Mouse (Mus musculus): ENCODE data around the gene C130050O18Rik. TPM values are rescaled to one million over a fixed set of nuclear protein-coding genes. Genes with fewer than 3 reads are reported as not detected.

C130050O18Rik gene
- polyA plus RNA-seq, 1 experiment from 2014 or later = 0.56 TPM

DNA sequence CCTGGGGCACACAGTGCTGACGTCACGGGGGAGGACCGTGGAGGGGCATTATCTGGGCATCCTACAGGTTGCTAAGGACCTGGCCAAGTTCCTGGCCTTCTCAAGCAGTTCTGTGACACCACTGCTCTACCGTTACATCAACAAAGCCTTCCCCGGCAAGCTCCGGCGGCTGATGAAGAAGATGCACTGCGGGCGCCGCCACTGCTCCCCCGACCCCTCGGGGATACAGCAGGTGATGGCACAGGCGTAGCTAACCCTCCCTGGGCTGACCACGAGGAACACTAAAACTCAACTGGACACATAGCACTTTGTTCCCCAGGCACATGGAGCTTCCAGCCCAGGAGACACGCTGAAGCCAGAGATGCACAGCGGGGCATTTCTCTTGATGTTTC lies 11.9 kb upstream of the C130050O18Rik start:
- Histone ChIP-seq H3K27me3 (ENCODE audit: low read depth, poor library complexity, severe bottlenecking) (no peaks in the 10 kb centered on the region), H3K27ac (peak overlapping the region; percentile 17; the same call in 1 of the 2 replicates), H3K9me3 (replicated peaks) (no peaks in the 10 kb centered on the region), H3K4me3 (no peak overlapping the region), H3K4me1 (peaks cover 49% of the 10 kb centered on the region), H3K36me3 (peaks cover 6% of the 10 kb centered on the region; the same call in 1 of the 2 replicates)
- 95% methylated on average over 16 of the region's 16 CpGs for WGBS
- DNase-seq (ENCODE audit: low spot score) = no peak

DNA sequence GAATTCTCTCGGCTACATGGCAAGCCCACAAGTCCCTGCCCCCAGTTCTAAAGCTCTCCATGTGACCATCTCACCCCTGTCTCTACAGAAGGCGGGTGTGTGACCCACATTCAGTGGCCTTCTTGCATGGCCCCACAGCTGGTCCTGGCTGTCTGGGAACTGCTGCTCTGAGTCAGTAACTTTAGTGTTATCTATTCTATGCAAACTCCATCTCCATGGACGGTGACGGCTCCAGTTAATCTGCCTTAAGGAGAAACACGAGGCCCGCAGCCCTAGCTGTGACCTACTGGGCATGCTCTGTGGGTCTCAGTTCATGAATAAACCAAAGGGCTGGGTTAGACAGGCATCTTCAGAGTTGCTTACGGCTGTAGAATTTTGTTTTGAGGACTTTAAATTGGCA lies 10.7 kb upstream of the C130050O18Rik start:
- Histone ChIP-seq H3K4me3 (no peak overlapping the region), H3K36me3 (peaks cover 6% of the 10 kb centered on the region; the same call in 1 of the 2 replicates), H3K4me1 (peaks cover 43% of the 10 kb centered on the region), H3K27me3 (ENCODE audit: low read depth, poor library complexity, severe bottlenecking) (no peaks in the 10 kb centered on the region), H3K9me3 (replicated peaks) (no peaks in the 10 kb centered on the region), H3K27ac (peak overlapping the region; percentile 58)
- DNase-seq (ENCODE audit: low spot score) = no peak
- 81% methylated on average over 7 of the region's 7 CpGs for WGBS

DNA sequence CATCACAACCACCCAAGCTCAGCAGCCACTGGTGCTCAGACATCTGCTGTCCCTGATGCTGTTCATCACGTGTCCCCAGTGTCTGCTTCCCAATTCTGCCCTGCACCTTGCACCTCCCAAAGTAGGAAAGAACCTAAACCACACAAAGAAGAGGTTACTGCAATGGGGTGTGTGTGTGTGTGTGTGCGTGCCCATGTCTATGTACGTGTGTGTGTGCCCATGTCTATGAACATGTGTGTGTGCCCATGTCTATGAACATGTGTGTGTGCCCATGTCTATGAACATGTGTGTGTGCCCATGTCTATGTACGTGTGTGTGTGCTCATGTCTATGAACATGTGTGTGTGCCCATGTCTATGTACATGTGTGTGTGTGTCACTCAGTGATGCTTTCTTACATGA lies 9.6 kb upstream of the C130050O18Rik start:
- Histone ChIP-seq H3K27me3 (ENCODE audit: low read depth, poor library complexity, severe bottlenecking) (no peaks in the 10 kb centered on the region), H3K4me3 (no peak overlapping the region), H3K4me1 (peaks cover 33% of the 10 kb centered on the region), H3K9me3 (replicated peaks) (no peaks in the 10 kb centered on the region), H3K36me3 (peaks cover 6% of the 10 kb centered on the region; the same call in 1 of the 2 replicates), H3K27ac (peak overlapping the region; percentile 58; the same call in 1 of the 2 replicates)
- WGBS = 94% methylated on average over 4 of the region's 4 CpGs
- no peak for DNase-seq (ENCODE audit: low spot score)

DNA sequence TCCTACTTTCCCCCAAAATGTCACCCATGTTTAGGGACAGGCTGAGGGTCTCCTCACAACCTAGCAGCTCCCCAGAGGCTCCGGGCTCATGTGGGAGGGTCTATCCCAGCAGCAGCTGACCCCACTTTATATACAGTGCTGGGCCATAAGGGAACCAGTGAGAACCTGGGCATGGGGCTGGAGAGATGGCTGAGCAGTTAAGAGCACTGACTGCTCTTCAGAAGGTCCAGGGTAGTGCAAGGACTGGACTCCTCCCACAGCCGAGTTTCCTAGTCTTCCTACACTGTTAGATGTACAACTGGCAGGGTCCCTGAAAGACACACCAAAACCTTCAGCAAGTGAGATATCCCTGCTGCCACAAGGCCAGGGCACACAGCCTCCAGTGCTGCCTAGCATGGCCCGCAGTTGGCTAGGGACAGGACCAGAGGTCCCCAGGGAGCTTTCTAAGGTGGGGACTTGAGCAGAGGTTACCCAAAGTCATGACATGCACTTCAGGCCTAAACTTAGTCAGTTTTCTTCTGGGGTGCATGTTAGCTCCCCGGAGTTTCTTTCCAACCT lies 7.6 kb upstream of the C130050O18Rik start:
- Histone ChIP-seq H3K9me3 (replicated peaks) (no peaks in the 10 kb centered on the region), H3K4me3 (no peak overlapping the region), H3K27ac (no peak overlapping the region), H3K27me3 (ENCODE audit: low read depth, poor library complexity, severe bottlenecking) (no peaks in the 10 kb centered on the region), H3K4me1 (peaks cover 25% of the 10 kb centered on the region), H3K36me3 (peaks cover 6% of the 10 kb centered on the region; the same call in 1 of the 2 replicates)
- no peak for DNase-seq (ENCODE audit: low spot score)
- WGBS = 82% methylated on average over 4 of the region's 4 CpGs

DNA sequence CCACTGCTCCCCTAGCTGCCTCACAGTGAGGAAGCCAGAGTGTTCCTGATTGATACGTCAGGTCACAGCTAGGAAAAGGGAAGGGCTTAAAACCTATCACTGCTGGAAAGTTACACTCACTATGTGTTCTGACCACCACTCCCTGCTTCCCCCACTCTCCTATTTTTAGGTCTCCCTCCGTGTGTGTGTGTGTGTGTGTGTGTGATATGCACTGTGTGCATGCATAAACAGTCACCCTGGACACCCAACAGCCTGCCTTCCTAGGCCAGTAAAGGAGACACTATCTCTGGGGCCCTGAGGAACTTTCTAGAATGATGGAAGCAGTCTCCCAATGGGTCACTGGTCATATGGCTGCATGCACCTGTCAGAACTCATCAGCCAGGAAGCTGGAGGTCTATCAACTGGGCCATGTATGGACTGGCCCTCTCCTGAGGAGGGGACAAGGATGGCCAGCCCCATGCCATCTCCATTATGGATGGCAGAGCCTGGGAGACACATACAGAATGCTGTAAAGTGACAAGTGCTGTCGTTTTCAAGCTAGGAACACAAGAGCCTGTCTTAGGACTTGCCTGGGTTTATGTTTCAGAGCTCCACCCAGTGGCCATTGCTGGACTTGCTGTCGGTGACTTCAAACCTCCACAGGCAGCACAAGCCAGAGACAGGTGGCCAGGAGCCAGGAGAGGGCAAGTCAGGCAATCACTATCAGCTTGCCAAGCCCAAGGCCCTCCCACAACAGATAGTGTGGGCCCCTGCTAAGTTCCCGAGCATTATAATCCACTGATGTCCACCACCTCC lies 6.9 kb upstream of the C130050O18Rik start:
- Histone ChIP-seq H3K4me1 (peaks cover 22% of the 10 kb centered on the region), H3K27me3 (ENCODE audit: low read depth, poor library complexity, severe bottlenecking) (no peaks in the 10 kb centered on the region), H3K9me3 (replicated peaks) (no peaks in the 10 kb centered on the region), H3K36me3 (peaks cover under 1% of the 10 kb centered on the region; the same call in 1 of the 2 replicates), H3K27ac (no peak overlapping the region), H3K4me3 (no peak overlapping the region)
- 39% methylated on average over 5 of the region's 5 CpGs for WGBS
- DNase-seq (ENCODE audit: low spot score) = peak; percentile 87

DNA sequence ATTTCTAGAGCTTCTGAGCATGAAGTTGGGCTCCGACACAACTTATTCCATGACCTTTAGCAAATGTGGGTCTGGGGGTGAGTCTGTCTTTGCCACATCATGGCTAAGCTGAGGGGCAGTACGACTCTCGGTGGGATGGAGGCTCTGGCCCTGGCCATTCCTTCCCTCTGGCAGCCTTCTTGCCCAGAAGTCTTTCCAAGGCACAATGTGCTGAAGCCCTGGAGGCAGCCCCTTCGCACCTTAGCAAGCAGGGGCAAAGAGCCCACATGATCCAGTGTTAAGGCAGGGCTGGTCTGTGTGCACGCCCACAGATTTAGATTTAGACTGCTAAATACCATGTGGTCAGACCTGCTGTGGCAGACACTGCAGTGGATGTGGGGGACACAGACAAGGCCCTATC lies 6.3 kb upstream of the C130050O18Rik start:
- Histone ChIP-seq H3K36me3 (no peaks in the 10 kb centered on the region), H3K4me1 (peaks cover 21% of the 10 kb centered on the region), H3K4me3 (no peak overlapping the region), H3K27ac (no peak overlapping the region), H3K9me3 (replicated peaks) (no peaks in the 10 kb centered on the region), H3K27me3 (ENCODE audit: low read depth, poor library complexity, severe bottlenecking) (no peaks in the 10 kb centered on the region)
- no peak for DNase-seq (ENCODE audit: low spot score)
- 85% methylated on average over 5 of the region's 5 CpGs for WGBS

DNA sequence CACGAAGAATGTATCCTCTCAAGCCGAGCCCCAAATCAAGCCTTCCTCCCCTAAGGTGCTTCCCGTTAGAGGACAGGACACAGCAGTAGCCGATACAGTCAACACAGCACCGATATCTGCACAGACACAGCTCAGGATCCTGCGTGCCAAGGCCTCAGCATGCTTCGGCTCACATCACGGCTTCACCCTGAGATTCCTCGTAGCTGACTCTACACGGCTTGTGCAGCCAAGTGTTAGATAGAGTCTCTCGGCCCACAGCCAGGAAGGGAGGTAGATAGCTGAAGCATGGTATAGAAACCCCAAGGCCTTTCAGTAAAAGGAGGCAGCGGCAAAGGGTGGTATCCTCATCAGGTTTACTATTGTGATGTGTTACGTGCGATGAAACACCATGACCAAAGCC lies 5.1 kb upstream of the C130050O18Rik start:
- no peaks in the 10 kb centered on the region for H3K27me3 ChIP-seq (ENCODE audit: low read depth, poor library complexity, severe bottlenecking)
- no peak overlapping the region for H3K4me3 ChIP-seq
- no peak overlapping the region for H3K27ac ChIP-seq
- H3K4me1 ChIP-seq = peaks cover 16% of the 10 kb centered on the region
- no peak for DNase-seq (ENCODE audit: low spot score)
- no peaks in the 10 kb centered on the region for H3K36me3 ChIP-seq
- H3K9me3 ChIP-seq (replicated peaks) = no peaks in the 10 kb centered on the region
- WGBS = 92% methylated on average over 14 of the region's 14 CpGs

DNA sequence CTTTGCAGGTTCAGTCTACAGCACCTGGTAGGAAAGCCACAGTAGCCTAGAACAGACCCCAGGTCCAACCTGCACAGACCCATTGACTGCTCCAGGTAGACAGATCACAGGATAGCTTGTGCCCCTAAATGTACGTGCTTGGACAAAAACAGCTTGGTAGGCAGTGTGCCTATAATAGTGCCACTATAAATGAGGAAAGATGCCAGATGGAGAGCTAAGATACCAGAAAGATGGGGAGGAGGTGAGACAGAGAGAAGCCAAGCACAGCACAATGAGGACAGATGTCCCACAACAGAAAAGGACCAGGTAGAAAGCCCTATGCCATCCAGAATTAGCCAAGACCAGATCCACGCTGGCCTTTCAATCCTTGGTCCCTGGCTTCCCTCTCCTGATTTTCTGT lies 3.0 kb upstream of the C130050O18Rik start:
- no peaks in the 10 kb centered on the region for H3K36me3 ChIP-seq
- no peak overlapping the region for H3K4me3 ChIP-seq
- WGBS = 89% methylated on average over 2 of the region's 2 CpGs
- no peak overlapping the region for H3K27ac ChIP-seq
- H3K27me3 ChIP-seq (ENCODE audit: low read depth, poor library complexity, severe bottlenecking) = no peaks in the 10 kb centered on the region
- H3K4me1 ChIP-seq = peaks cover 32% of the 10 kb centered on the region
- H3K9me3 ChIP-seq (replicated peaks) = no peaks in the 10 kb centered on the region
- no peak for DNase-seq (ENCODE audit: low spot score)

DNA sequence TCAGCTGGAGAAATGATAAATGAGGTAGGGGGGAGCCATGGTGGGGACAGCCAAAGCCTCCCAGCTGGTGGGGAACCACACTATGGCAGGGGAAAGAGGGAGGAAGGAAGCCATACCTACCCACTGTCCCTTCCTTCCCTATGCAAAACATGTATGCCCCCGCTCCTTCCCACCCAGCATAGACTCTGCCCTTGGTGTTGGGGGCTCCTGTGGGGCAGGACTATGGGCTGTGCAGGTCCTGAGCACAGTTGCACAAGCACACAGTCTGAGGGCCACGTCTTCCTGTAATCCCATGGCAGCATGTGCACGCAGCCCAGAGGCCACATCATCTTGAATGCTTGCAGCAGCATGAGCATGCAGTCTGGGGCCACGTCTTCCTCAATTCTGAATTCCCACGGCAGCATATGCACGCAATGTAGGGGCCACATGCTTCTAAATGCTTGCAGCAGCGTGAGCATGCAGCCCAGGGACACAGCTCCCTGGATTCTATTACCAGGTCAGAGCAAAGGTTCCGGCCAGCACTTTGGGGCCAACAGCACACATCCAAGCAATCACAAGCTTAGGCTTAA lies 1.3 kb upstream of the C130050O18Rik start:
- H3K27ac ChIP-seq = no peak overlapping the region
- H3K36me3 ChIP-seq = no peaks in the 10 kb centered on the region
- H3K4me3 ChIP-seq = no peak overlapping the region
- H3K9me3 ChIP-seq (replicated peaks) = no peaks in the 10 kb centered on the region
- 93% methylated on average over 8 of the region's 8 CpGs for WGBS
- H3K4me1 ChIP-seq = peaks cover 42% of the 10 kb centered on the region
- no peak for DNase-seq (ENCODE audit: low spot score)
- no peaks in the 10 kb centered on the region for H3K27me3 ChIP-seq (ENCODE audit: low read depth, poor library complexity, severe bottlenecking)

DNA sequence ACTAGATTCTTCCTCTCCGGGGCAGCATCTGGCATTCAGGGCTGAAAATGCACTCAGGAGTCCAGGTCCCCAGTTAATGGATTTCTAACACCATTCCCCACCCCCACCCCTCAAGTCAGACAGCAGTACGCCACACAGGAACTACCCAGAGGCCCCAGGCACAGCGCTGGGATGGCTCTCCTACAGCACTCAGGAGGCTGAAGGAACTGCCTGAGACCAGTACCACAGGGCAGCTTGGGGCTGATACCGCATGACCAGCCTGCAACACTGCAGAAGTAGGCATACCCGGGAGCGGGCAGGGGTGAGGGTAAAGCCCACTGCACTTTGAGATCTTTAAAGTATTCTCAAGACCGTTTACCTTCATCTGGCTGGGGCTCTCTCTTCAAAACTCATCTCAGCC lies 398 bp downstream of the C130050O18Rik start:
- peaks cover 41% of the 10 kb centered on the region for H3K4me1 ChIP-seq
- peaks cover 3% of the 10 kb centered on the region; the same call in 1 of the 2 replicates for H3K36me3 ChIP-seq
- H3K27me3 ChIP-seq (ENCODE audit: low read depth, poor library complexity, severe bottlenecking) = no peaks in the 10 kb centered on the region
- no peaks in the 10 kb centered on the region for H3K9me3 ChIP-seq (replicated peaks)
- H3K27ac ChIP-seq = peak overlapping the region; percentile 71
- DNase-seq (ENCODE audit: low spot score) = no peak
- no peak overlapping the region for H3K4me3 ChIP-seq
- 78% methylated on average over 7 of the region's 7 CpGs for WGBS

DNA sequence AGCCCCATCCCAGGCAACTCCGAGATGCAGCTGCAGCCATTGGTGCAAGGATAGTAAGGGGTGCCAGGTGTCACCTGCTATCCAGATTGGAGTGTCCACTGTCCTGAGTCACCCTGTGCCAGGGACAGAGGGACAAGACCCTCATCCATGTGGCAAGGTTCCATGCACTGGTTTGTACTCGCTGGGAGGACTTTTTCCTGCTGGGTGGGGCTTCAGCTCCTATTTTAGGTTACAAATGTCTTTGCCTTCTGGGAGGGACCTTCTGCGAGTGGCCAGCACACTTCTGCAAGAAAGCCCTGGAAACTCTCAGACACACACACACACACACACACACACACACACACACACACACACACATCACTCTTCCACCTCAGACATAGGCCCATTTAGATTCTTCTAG lies 873 bp downstream of the C130050O18Rik start:
- Histone ChIP-seq H3K36me3 (peaks cover 3% of the 10 kb centered on the region; the same call in 1 of the 2 replicates), H3K9me3 (replicated peaks) (no peaks in the 10 kb centered on the region), H3K27ac (peak overlapping the region; percentile 71), H3K4me1 (peaks cover 41% of the 10 kb centered on the region), H3K27me3 (ENCODE audit: low read depth, poor library complexity, severe bottlenecking) (no peaks in the 10 kb centered on the region), H3K4me3 (no peak overlapping the region)
- no peak for DNase-seq (ENCODE audit: low spot score)
- WGBS = 77% methylated on average over 3 of the region's 3 CpGs

DNA sequence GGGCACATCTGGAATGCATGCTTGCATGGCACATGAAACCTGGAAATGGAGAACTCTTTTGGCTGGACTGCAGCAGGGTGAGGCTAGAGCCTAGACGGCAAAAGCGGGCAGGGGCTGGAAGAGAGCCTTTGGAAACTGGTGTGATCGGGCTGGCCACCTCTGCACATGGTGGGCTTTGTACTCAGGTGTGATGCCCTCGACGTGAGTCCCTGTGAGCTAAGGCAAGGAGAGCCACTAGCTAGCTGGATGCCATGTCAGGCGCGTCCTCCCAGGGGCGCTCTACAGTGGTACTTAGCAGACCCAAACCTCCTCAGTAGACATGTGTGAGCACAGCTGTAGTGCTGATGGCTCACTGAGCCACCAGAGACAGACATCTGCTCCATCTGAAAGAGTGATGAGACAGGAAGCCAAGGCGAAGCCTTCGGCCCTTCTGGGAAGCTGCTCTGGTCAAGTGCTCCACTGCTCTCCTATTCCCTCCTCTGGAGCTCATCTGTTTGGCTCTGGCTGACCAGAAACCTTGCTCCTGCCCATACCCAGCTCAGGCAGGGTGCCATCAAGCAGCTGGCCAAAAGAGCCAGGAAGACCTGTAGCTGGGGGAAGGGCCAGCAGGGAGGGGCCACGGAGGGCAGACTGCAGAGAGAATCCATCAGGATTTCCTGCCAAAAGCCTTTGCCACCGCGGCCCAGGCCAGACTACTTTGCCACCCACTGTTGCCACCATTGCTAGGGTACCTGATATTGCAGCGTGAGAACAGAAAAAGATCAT lies 2.2 kb downstream of the C130050O18Rik start:
- DNase-seq (ENCODE audit: low spot score) = no peak
- Histone ChIP-seq H3K9me3 (replicated peaks) (no peaks in the 10 kb centered on the region), H3K36me3 (peaks cover 3% of the 10 kb centered on the region; the same call in 1 of the 2 replicates), H3K4me1 (peaks cover 41% of the 10 kb centered on the region), H3K27ac (peak overlapping the region; percentile 59), H3K27me3 (ENCODE audit: low read depth, poor library complexity, severe bottlenecking) (no peaks in the 10 kb centered on the region), H3K4me3 (no peak overlapping the region)
- 87% methylated on average over 14 of the region's 14 CpGs for WGBS

Data from limb, embryonic 10.5 days (tissue).